Mouse (Mus musculus) thymus, adult 2 months (tissue): ENCODE measurements around the gene Adcy9.

Experiments
- CTCF ChIP-seq: fragments of 200-500 bp; IDR thresholded peaks from 2 replicates; pipeline ENCODE4 v1.5.1; 2012; ENCODE audit warnings: mild to moderate bottlenecking, control low read depth, low read length, moderate library complexity, borderline replicate concordance; ENCODE audit not compliant: control insufficient read depth, poor library complexity, insufficient read depth; ENCODE audit errors: extremely low read depth
- POLR2A ChIP-seq: fragments of 200-500 bp; IDR thresholded peaks from 2 replicates; pipeline ENCODE4 v1.6.1; 2012; ENCODE audit warnings: mild to moderate bottlenecking, low read length, control low read depth, moderate library complexity; ENCODE audit not compliant: control insufficient read depth, poor library complexity, insufficient read depth; ENCODE audit errors: extremely low read depth

GRCm38 (mm10) chr16:4265351-4265750 is 154.9 kb downstream of the Adcy9 start:
- no peak for TF ChIP-seq POLR2A
- TF ChIP-seq CTCF = no peak
